In the genomic region with DNA sequence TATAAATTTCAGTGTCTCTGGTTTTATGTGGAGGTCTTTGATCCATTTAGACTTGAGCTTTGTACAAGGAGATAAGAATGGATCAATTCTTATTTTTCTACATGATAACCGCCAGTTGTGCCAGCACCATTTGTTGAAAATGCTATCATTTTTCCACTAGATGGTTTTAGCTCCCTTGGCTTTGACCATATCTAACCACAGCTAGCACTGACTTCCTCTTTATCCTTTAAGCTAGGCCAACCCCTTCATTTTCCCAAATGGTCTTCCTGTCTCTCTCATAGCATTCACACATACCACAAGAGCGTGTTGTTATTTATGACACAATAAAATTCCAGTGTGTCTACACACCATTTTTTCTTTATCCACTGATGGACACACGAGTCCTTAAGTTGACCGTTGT, we compare ENCODE assay signal across 12 mouse cellular contexts. TPM values are rescaled to one million over a fixed set of nuclear protein-coding genes. Genes with fewer than 3 reads are reported as not detected.
"Had no signal": no experiment of that assay in that cellular context is flagged by ENCODE, and none has a peak within 500 bp of the region (broad histone marks: within the 10 kb centered on the region; RNA-seq: fewer than 3 reads in every experiment).

No protein-coding gene starts in this region.

- ATAC-seq: liver, postnatal 0 days; lung, postnatal 0 days; midbrain, embryonic 16.5 days had no signal

- DNase-seq: liver, postnatal 0 days; lung, adult 2 months; lung, postnatal 14 days; lung, postnatal 36 days; midbrain, embryonic 14.5 days; right cerebral cortex, postnatal 14 days; thymus, adult 2 months; thymus, postnatal 25 days; thymus, postnatal 4 days had no signal

RNA-seq across cellular contexts. Expression of gene Ccdc144b, which starts 23.4 kb away (rescaled TPM):
- total RNA-seq: megakaryocyte-erythroid progenitor cell, adult 5-6 weeks had no signal
